Mouse (Mus musculus): Measurements from ENCODE around the gene Adgrl3.

The Adgrl3 gene

DNA sequence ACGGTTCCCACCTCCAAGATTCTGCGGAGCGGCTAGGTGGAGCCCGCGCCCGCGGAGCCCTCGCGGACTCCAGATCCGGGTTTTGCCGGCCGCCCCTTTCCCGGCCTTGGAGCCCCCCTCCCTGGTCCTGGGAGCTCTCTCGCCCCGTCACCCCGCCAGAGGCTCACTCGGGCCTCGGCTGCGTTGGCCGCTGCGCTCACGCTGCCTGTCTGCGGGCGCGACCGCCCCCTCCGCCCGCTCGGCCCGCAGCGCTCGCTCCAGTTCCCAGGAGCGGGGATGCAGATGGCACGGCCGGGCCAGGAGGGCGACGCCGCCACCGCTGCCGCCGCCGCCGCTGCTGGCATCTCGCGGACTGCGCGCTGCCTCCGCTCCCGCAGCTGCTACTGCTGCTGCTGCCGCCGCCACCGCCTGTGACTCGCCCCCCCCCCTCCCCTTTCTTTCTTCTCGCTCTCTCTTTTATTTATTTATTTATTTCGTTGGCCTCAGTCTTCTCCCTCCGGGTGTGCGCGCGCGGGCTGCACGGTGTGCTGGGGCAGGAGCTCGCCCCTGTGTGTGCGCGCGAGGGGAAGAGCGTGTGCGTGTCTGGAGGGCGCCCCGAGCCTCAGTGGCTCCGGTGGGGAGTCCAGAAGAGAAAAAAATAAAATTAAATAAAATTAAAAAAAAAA is at the start of gene Adgrl3:
TSS of gene Adgrl3 (plus strand) at position 549 of the 665 bp plus-strand sequence.
- DNase-seq: peak; percentile 86

DNA sequence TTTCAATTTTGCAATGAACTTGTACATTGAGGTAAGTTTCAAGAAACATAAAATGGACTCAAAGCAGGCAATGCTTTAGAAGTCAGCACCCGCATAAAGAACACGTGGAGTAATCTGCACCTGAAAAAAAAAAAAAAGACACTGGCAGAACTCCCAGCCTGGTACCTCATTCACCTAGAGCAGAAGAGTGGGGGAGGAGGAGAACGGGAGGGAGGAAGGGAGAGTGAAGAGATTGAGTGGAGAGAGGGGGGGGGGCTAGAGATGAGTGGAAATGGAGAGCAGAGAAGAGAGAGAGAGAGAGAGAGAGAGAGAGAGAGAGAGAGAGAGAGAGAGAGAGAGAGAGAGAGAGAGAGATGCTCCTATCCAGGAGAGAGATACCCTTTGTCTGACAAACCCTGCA is 772 bp upstream of the Adgrl3 start:
- DNase-seq: peak; percentile 13

DNA sequence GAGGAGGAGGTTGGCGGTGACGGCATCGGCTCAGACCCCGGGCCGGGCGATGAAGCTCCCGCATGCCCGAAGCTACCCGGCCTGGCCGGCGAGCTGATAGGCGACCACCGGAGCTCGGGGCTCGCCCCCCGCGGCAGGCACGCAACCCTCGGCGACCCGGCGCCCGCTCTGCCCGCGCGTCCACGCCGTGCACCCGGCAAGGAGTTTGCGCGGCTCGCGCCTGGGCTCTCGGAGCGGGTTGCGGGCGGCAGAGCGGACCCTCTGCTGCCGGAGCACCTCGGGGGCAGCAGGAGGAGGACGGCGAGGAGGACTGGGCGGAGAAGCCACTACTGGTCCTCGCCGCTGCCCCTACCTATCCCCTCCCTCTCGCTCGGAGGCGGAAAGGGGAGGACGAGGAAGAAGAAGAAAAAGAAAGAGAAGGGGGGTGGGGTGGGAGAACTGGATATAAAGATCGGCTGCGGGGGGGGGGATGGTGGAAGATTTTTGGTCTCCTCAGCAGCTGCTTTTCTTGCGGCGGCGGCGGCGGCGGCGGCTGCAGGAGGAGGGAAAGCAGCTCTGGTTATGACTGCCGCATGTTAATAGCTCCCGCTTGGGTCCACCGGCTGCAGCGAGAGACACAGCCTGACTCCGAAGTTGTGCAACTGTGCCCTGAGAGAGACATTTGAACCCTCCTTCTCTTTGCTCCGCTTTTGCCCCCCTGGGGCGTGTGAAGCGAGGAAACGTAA is 505 bp downstream of the Adgrl3 start:
- DNase-seq: peak; percentile 71

DNA sequence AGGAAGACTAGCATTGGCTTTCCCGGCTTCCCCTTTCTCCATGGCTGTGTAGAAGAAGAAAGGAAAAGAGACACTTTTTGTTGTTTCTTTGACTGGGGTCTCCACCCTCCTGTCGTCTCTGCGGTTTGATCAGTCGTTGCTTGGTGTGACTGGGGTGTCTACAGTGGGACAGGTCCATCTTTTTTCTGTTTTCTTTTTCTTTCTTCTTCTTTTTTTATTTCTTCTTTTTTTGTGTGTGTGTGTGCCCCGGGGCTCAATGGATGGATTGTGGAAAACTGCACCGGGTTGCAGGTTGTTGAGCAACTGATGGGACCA is 1.0 kb downstream of the Adgrl3 start:
- no peak for DNase-seq

DNA sequence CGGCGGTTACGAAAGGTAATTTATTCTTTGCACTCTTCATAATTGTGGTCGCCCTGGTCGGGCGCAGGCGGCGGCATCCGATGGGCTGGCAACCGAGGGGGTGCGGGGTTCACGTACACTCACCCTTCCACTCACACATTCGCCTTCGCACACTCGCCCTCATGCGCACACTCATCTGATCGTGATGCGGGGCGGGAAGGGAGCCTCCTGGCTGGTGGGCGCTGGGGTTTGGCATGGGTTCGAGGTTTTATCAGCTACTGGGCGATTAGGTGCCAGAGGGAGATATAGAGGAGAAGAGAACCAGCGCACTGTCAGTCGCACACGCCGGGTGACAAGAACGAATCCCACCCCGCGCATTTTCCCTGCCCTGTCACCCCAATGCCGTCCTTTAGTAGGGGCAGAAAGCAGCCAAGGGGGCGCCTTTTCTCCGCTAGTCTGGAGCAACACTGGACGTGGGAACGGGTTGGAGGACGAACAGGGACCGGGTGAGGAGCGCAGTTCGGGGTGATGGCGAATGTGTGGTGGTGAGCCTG is 1.5 kb downstream of the Adgrl3 start:
- DNase-seq: peak; percentile 71

DNA sequence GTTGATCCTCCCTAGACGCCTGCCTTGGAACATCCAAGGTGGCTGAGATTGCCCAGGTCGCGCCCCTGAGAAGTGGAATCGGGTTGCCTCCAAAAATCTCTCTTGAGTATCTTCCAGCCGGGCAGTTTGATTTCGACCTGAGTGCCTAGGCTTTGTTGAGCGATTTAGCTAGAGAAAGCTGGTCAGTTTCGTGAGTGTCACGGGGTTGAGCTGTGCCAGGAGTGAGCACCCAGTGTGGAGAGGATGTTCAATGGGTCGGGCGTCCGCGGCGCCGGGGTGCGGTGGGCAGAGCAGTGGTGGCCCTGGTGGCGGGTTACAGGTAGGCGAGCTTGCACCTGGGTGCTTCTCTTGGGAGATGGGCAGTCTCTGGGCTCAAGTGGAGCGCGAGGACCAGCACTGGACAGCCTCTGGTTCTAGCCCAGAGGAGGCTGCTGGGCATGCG is 1.9 kb downstream of the Adgrl3 start:
- DNase-seq: peak; percentile 32

DNA sequence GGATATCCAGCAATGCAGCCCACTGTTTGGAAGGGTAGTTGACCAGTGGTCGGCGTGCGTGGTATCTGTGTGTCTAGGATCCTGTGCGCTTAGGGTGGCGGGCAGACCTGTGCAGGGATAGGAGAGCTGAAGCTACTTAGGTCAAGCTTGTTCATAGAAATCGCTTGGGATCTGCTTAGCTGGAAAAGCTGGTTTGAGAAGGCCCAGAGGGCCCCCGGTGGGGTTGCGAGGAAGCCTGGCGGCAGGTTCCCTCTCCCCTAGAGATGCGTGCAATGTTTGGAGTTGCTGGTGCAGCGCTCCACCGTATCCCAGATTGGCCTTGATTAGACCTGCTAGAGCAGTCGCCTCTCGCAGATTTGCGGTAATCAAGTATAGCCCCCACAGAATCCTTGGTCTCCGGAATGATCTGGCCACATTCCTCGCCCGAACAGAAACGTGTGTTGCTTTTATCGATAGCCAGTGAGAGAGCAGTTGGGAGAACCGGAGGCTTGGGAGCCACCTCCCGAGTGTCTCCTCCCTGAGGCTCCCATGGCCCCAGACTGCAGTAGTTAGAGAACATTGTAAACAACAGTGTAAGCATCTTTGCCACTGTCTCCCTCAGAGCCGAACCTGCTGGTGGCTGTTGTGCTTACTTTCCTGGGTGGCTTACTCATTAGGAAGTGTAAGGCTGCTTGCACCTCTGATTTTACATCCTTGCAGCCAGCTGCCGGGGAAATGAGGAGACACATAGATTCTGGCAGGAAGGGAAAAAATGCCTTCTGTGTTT is 2.6 kb downstream of the Adgrl3 start:
- peak; percentile 49 for DNase-seq

DNA sequence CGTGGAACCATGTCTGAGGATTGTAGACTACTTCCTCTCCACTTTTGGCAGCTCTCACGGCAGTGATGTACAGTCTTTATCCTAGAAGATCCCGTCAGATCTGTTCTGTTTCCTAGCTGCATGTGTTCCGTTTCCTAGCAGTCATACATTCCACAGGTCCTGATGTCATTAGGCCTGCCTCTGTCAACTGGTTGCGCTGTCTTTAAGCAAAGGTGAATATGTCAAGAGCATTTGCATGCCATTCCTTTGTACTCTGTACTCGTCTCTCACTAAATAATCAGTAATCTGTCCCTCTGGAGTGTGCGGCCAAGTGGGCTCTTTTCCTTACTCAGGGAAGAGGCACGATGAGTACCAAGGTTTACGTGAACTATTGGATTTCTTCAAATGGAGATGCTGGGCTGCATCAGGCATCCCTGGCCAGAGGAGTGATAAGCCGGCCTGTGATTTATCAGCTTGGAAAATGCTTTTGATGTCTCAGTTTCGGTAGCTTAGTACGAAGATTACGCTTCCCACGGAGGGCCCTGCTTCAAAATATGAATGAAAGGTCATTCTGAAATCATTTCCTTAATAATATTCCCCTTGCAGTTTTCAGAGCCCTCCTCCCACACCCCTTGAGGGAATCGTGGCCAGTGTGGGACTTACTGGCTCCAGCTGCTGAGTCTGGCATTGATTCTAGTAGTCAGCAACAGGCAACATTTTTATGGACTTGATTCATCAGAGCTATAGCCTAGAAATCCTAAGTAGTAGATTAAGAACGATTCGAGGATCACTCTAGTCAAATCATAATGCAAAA is 4.2 kb downstream of the Adgrl3 start:
- no peak for DNase-seq

- DNase-seq: no peak
These were observed 8.9 kb downstream of the Adgrl3 start for GRCm38 (mm10) chr5:81028875-81029274.

DNA sequence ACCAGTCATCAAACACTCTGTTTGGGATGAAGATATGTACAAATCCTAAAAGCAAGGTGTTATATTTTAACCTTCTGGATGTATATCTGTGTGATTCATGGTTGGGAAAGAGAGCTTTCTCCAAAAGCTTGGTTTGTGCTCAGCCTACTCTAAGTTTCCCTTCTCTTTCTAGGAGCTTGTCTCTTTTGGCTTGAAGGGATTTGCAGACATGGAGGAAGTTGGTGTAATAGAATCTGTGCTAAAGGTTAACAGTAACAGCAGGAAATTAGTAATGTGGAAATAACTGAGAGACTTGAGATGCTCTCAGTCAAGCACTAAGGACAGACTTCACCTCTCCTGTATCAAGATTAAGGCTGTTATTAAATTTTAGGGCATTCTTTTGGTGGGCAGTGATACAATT is 17.2 kb downstream of the Adgrl3 start:
- no peak for DNase-seq

DNA sequence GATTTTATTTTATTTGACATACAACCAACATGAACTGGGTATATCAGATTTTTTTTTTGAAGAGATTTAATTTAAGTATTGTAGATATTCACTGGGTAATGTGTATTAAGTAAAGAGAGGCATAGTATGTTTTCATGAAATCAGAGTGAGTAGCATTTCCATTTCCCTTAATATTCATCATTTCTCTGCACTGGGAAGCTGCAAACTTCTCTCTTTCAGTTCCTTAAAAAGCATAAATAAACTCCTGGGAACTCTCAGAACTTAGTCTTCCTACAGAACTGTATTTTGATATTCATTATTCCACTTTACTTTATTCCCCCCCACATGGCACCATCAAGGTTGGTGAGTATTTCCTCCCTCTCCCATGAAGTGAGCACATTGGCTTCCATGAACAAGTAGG is 23.9 kb downstream of the Adgrl3 start:
- no peak for DNase-seq

GRCm38 (mm10) chr5:81046128-81046527 is 26.2 kb downstream of the Adgrl3 start:
- no peak for DNase-seq

DNA sequence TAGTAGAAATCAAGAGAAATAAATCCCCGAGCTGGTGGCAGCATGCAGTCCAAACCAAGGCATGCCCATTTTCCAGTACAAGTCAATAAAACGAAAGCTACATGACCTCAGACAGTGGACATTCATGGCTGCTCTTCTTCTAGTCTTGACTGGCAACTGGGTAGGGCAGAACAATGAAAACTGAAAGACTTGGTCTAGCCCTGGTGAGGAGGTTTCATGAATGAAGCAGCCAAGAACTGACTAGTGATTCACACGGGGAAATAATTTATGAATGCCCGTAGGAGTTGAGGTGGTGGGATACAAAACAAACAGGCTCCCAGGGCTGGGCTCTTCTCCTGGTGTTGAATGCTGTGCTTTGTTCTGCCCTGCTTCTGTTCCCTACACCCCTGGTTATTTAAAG is 34.7 kb downstream of the Adgrl3 start:
- DNase-seq: no peak

DNA sequence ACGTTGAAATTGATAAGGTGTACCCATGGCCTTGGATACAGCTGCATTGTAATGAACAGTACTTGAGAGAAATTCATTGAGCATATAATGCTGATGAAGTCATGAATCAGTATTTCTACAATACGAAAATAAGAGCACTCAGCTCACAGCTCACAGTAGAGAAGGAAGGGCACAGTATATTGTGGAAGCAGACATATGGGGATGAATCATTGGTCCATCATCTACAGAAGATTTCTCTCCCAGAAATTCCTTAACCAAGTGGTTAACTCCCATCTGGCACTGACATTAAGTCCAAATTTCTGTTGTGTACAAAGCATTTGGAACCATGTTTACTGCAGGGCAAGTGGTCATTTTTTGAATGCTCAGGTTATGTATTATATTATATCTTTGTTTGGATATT is 35.3 kb downstream of the Adgrl3 start:
- no peak for DNase-seq

GRCm38 (mm10) chr5:81058122-81058521 is 38.2 kb downstream of the Adgrl3 start:
- no peak for DNase-seq

DNA sequence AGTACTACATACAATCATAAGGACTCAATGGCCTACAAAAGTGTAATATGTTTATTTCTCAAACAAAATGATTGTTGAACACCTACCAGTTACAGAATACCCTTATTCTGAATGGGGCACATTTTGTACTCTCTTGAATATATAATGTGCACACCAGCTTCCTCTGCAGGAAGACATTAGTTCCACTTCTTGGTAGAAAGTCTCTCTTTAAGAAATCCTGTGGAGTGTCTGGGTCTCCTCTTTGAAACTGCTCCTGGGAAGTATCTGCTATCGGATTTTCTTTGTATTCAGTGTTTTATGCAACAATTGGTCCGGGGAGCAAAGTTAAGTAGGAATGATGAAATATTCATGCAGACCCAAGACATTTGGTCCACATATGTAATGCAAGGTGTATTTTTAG is 41.0 kb downstream of the Adgrl3 start:
- no peak for DNase-seq

DNA sequence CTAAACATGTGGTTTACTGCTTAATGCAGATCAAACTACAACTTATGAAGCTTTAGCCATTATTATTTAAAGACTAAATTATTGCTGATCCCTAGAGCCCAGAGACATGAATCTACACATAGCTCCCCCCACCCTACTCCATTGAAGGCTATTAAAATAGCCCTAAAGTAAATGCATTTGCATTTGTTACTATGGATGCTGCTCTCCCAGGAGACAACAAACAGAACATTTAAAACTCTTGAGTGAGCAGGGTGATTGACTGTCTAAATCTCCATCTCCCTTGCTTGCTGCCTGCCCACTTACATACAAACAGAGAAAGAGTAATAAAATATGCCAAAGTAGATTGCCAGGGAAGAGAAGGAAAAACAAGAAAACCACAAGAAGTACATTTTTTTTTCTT is 41.4 kb downstream of the Adgrl3 start:
- no peak for DNase-seq

- DNase-seq: no peak
These were observed 44.1 kb downstream of the Adgrl3 start for GRCm38 (mm10) chr5:81064026-81064425.

DNA sequence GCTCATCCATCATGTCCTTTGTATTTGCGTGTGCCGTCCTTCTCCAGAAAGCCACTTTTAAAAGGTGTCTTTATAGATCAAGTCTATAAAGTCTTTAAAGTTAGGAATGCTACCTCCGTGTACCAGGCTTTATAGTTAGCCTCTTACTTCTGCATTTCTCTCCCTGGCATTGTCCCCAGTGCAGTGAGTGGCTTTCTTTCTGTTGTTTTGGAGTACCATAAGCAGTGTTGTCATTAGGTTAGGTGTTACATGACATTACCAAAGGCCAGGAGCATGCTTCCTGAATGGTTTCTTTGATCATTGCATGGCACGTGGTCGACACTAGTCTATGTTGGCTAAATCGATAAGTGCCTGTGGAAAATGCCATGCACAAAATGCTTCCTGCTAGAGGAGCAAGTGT is 48.2 kb downstream of the Adgrl3 start:
- DNase-seq: no peak

DNA sequence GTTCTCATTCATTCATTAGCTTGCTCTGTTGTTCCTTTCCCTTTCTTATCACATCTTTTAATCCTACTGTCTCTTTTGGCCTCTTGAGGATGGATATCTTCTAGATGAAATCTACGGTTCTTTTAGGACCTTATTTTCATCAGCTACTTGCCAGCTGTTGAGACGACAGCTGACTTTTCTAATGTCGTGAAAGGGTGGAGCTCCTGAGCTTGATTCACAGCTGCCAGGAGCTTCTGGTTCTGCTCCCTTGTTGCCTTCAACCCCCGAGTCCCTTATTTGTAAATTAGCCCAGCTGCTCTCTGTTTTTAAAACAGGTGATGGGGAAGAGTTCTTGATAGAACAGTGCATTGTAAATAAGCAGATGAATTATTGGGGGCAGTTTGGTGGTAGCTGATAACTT is 48.9 kb downstream of the Adgrl3 start:
- DNase-seq: no peak

- DNase-seq: no peak
These were observed 53.0 kb downstream of the Adgrl3 start for GRCm38 (mm10) chr5:81072888-81073287.

DNA sequence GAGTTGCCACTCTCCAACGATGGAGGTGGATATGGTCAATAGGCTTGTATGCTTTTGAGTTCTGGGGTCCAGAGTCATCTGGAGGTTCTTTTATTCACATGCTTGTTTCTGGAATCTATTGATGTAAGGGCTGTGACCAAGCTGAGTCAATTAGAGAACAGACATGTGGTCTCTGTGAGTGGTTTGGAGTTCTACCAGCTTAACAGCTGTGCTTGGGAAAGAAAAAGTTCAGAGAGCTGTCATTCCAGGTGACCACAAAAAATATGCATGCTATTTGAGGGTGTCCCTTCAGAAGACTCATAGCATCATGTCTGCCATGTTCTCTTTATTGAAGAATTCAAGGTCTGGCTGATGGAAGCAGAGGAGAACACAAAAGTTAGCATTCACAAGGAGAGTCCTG is 53.9 kb downstream of the Adgrl3 start:
- no peak for DNase-seq

DNA sequence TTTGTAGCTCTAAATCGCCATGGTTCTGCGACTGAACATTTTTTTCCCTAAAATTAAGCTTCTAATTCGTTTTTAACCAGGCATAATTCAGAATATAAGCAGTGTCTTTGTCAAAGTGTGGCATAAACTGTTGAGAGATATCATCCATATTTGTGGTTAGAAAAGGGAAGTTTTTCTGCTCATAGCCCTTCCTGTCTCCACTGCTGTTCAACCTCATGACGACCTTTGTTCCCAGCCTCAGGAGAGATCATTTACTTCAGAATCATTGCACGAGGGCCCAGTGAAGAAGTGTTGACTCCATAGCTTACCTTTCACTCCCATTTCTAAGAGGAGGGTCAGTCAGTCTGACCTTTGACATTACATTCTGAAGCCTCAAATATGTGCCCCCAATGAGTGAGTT is 56.4 kb downstream of the Adgrl3 start:
- no peak for DNase-seq

Data from right cerebral cortex, adult 18-20 months (tissue).